In the genomic region with DNA sequence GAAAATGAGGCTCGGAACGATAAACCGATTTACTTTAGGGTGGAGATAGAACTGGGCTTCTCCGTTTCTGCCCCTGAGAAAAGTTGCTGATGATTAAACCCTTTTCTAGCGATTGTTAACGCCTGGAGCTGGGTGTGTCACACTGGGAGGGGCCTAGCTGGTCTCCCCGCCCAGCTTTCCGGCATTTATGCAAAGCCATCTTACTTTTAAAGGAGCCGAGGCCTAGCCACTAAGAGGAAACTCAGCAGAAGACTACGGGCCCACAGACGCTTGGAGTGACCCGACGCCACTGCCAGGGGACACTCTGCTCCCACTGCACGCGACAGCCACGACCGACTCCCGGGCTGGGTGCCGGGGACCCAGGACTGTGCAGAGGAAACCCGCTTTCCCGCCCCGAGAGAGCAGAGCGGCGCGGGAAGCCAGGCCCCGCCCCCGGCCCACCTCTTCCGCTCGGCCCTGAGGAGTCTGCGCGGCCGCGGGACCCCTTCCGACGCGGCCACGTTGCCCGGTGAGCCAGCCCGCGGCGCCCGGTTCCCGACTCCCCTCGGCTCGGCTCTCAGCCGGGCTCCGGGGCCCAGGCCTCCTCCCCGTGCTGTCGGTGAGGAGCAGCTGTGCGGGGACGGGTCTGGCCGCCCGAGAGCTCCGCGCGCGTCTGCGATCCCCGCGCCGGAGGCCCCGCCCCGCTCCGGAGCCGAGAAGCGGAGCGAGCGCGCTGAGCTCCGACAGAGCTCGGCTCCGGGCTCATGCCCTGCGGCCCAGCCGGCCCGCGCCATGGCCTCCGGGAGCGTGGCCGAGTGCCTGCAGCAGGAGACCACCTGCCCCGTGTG, we compare ENCODE assay signal across 1 mouse cellular context.
TF ChIP-seq lines count a peak whose summit lies in the region.

No protein-coding gene starts in this region.

TF ChIP-seq in CH12.LX, 34 proteins besides CTCF, POLR2A, EP300 and RAD21 (continued from another document):
- peak; percentile 75; the same call in 1 of the 2 replicates for TF ChIP-seq ZMIZ1 (IDR thresholded peaks at IDR 0.05; ENCODE audit: low read depth, low read length)
- peak; percentile 75 for TF ChIP-seq POLR2AphosphoS2 (IDR thresholded peaks at IDR 0.05; ENCODE audit: low read depth, low read length)
- TF ChIP-seq MXI1 (IDR thresholded peaks at IDR 0.05; ENCODE audit: low read depth, low read length) = 0 out of 2 replicates have a peak, but pooled peaks have one; percentile 75
- TF ChIP-seq SIN3A (IDR thresholded peaks at IDR 0.05; ENCODE audit: low read length) = no peak; the same call in 1 of the 2 replicates
- no peak for TF ChIP-seq ZNF384 (IDR thresholded peaks at IDR 0.05; ENCODE audit: low read depth, low read length)
- TF ChIP-seq MEF2A (IDR thresholded peaks at IDR 0.05; ENCODE audit: borderline replicate concordance, low read depth, low read length) = 0 out of 2 replicates have a peak, but pooled peaks have one; percentile 17
- TF ChIP-seq USF1 (IDR thresholded peaks at IDR 0.05; ENCODE audit: low read depth, low read length) = no peak; the same call in 1 of the 2 replicates
- peak; percentile 63 for TF ChIP-seq ELF1 (IDR thresholded peaks at IDR 0.05; ENCODE audit: low read depth, low read length)
- TF ChIP-seq ZC3H11A (IDR thresholded peaks at IDR 0.05; ENCODE audit: low read depth, low read length) = no peak
- TF ChIP-seq SMC3 (IDR thresholded peaks at IDR 0.05; ENCODE audit: low read depth, low read length) = no peak
- peak; percentile 83 for TF ChIP-seq NRF1 (IDR thresholded peaks at IDR 0.05; ENCODE audit: low read depth, low read length)
- peak; percentile 26; the same call in 1 of the 2 replicates for TF ChIP-seq IRF4 (IDR thresholded peaks at IDR 0.05; ENCODE audit: low read depth, low read length)
- 0 out of 2 replicates have a peak, but pooled peaks have one; percentile 34 for TF ChIP-seq RCOR1 (conservative IDR thresholded peaks at IDR 0.05; ENCODE audit: low read depth, low read length)
- no peak for TF ChIP-seq MAZ (IDR thresholded peaks at IDR 0.05; ENCODE audit: low read depth, low read length)
- peak; percentile 93 for TF ChIP-seq TBP (conservative IDR thresholded peaks at IDR 0.05; ENCODE audit: low read depth, low read length)
- TF ChIP-seq TCF12 (IDR thresholded peaks at IDR 0.05; ENCODE audit: low read depth, low read length) = peak; percentile 75
- TF ChIP-seq MAX (IDR thresholded peaks at IDR 0.05; ENCODE audit: low read length) = peak; percentile 47; the same call in 1 of the 2 replicates
- peak; percentile 90; the same call in 1 of the 2 replicates for TF ChIP-seq E2F4 (IDR thresholded peaks at IDR 0.05; ENCODE audit: insufficient replicate concordance, low read depth, low read length)
- peak; percentile 72; the same call in 1 of the 2 replicates for TF ChIP-seq KAT2A (IDR thresholded peaks at IDR 0.05; ENCODE audit: insufficient replicate concordance, low read length)
- peak; percentile 18; the same call in 1 of the 2 replicates for TF ChIP-seq BHLHE40 (IDR thresholded peaks at IDR 0.05; ENCODE audit: low read depth, low read length)
- TF ChIP-seq USF2 (conservative IDR thresholded peaks at IDR 0.05; ENCODE audit: low read depth, low read length) = no peak
- no peak; the same call in 1 of the 2 replicates for TF ChIP-seq GABPA (IDR thresholded peaks at IDR 0.05; ENCODE audit: insufficient replicate concordance, low read depth, low read length)
- TF ChIP-seq JUN (IDR thresholded peaks at IDR 0.05; ENCODE audit: insufficient read depth, low read depth, low read length) = no peak
- TF ChIP-seq MAFK (IDR thresholded peaks at IDR 0.05; ENCODE audit: insufficient replicate concordance, low read length) = no peak
- no peak for TF ChIP-seq ZKSCAN1 (IDR thresholded peaks at IDR 0.05; ENCODE audit: borderline replicate concordance, low read depth, low read length)
- TF ChIP-seq MYC (IDR thresholded peaks at IDR 0.05; ENCODE audit: low read depth, low read length) = peak; percentile 76
- no peak for TF ChIP-seq PAX5 (IDR thresholded peaks at IDR 0.05; ENCODE audit: low read length)
- no peak for TF ChIP-seq CHD2 (IDR thresholded peaks at IDR 0.05; ENCODE audit: low read length)
- peak; percentile 91 for TF ChIP-seq NELFE (IDR thresholded peaks at IDR 0.05; ENCODE audit: low read depth, low read length)
- peak; percentile 72 for TF ChIP-seq HCFC1 (IDR thresholded peaks at IDR 0.05; ENCODE audit: low read depth, low read length)
- TF ChIP-seq UBTF (IDR thresholded peaks at IDR 0.05; ENCODE audit: low read depth, low read length) = peak; percentile 67; the same call in 1 of the 2 replicates
